Mouse (Mus musculus) right cerebral cortex, postnatal 25 days (tissue): Measurements from ENCODE around the gene Gm20816.
"Not testable (repeated sequence)": the region's sequence is repeated elsewhere in the genome, so short reads cannot be mapped to it uniquely, and the experiment has no call there.

Experiments
- DNase-seq: peaks from one replicate; pipeline ENCODE4 v3.0.0; 2022

Gm20816 gene

GRCm38 (mm10) chrY:68537655-68538054, at the start of gene Gm20816:
Gm20816 (plus strand) TSS chrY:68537955.
- not testable (repeated sequence) for DNase-seq
